Mouse (Mus musculus) lung, postnatal 0 days (tissue): ENCODE measurements around the gene Olfr419.

ENCODE experiments used
- CTCF ChIP-seq: IDR thresholded peaks from 2 replicates; pipeline ENCODE4 v1.5.1; 2016; ENCODE audit warnings: antibody characterized with exemption, mild to moderate bottlenecking
- EP300 ChIP-seq: IDR thresholded peaks from 2 replicates; pipeline ENCODE4 v1.6.1; 2016; ENCODE audit warnings: antibody characterized with exemption, mild to moderate bottlenecking, control low read depth

DNA sequence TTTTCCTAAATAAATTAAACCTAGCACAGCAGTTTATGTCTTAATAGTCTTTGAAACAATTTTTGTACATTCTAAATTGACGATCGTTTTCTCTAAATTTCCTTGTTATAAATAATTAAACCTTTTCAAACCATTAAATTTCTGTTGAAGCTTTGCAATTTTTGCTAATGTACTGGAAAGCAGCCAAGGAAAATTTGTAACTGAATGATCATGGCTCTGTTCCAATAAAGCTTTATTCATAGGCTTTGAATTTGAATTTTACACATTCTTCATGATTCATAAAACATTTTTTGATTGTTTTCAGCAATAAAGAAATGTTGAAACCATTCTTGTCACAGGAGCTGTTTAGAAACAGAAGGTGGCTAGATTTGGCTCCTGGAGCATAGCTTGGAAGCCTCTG lies 7.2 kb downstream of the Olfr419 start:
- TF ChIP-seq EP300 = no peak
- no peak for TF ChIP-seq CTCF
